Mouse (Mus musculus) G1E (cell line): ENCODE data around the gene Dusp16. TPM values are rescaled to one million over a fixed set of nuclear protein-coding genes. Genes with fewer than 3 reads are reported as not detected.
A peak's percentile ranks its signal among the peaks of the same experiment; 100 is the strongest.

ENCODE experiments used
- ATAC-seq: 2 replicates; pipeline ENCODE4 v1.8.0; 2016; ENCODE audit warnings: mild to moderate bottlenecking; ENCODE audit not compliant: insufficient number of reproducible peaks, poor library complexity, low FRiP score, severe bottlenecking; ENCODE audit errors: extremely low read depth
- DNase-seq: peaks from one replicate; pipeline ENCODE4 v3.0.0; 2012; ENCODE audit warnings: low spot score
- H3K27me3 ChIP-seq: 2 replicates; pipeline ENCODE4 v1.6.1; 2012; ENCODE audit warnings: mild to moderate bottlenecking, low read length, inconsistent platforms; ENCODE audit not compliant: insufficient read depth
- H3K36me3 ChIP-seq: replicated peaks from 2 replicates; pipeline ENCODE3; 2012; ENCODE audit warnings: mild to moderate bottlenecking, inconsistent platforms
- H3K4me1 ChIP-seq: 2 replicates; pipeline ENCODE4 v1.6.1; 2012; ENCODE audit warnings: low read depth, low read length, inconsistent platforms, mixed read lengths; ENCODE audit not compliant: insufficient read depth
- H3K4me3 ChIP-seq: 2 replicates; pipeline ENCODE4 v1.5.1; 2012; ENCODE audit warnings: low read depth, mild to moderate bottlenecking, inconsistent platforms, low read length, moderate library complexity, mixed read lengths
- H3K9me3 ChIP-seq: replicated peaks from 2 replicates; pipeline ENCODE4 v1.6.1; 2012; ENCODE audit warnings: inconsistent platforms
- CTCF ChIP-seq: IDR thresholded peaks from 2 replicates; pipeline ENCODE4 v1.5.1; 2012; ENCODE audit warnings: low read depth, low read length, inconsistent platforms, mixed read lengths
- GATA1 ChIP-seq: IDR thresholded peaks from 2 replicates; pipeline ENCODE4 v1.6.1; 2012; ENCODE audit warnings: borderline replicate concordance, low read length, inconsistent platforms, mixed read lengths
- GATA2 ChIP-seq: IDR thresholded peaks from 2 replicates; pipeline ENCODE4 v1.6.1; 2012; ENCODE audit warnings: low read depth, low read length, inconsistent platforms, borderline replicate concordance
- POLR2AphosphoS5 ChIP-seq: IDR thresholded peaks from 2 replicates; pipeline ENCODE4 v1.6.1; 2012; ENCODE audit warnings: low read depth, low read length, inconsistent platforms; ENCODE audit not compliant: insufficient replicate concordance
- TAL1 ChIP-seq: conservative IDR thresholded peaks from 2 replicates; pipeline ENCODE4 v1.6.1; 2012; ENCODE audit warnings: low read depth, low read length, inconsistent platforms, mixed read lengths
- polyA plus RNA-seq: library from polyadenylated mRNA; stranded (reverse); fragments of >175 nt; gene quantifications from 2 replicates; pipeline ENCODE4 v1.2.3, GENCODE M21; 2012
- total RNA-seq, 2 experiments: library from RNA; stranded (forward) in 1 of 2; stranded (reverse) in 1 of 2; fragments of 200-1000 nt in 1 of 2; fragments of >200 nt in 1 of 2; fragmentation: Nextera tagmentation in 1 of 2; gene quantifications; 2 replicates each; pipeline ENCODE4 v1.2.3; 2014 to 2017

The Dusp16 gene
- total and polyA plus RNA-seq, 3 experiments: 5.2 to 55.5 (median 15.0) TPM

- Histone ChIP-seq H3K27me3 (peaks cover 13% of the 10 kb centered on the region), H3K36me3 (peaks cover 4% of the 10 kb centered on the region), H3K9me3 (no peaks in the 10 kb centered on the region), H3K4me3 (peak within 1 kb of the TSS; percentile 85), H3K4me1 (peaks cover 38% of the 10 kb centered on the region)
- DNase-seq (peak; percentile 94), ATAC-seq (peak; percentile 93)
- no peak for TF ChIP-seq TAL1
- TF ChIP-seq GATA1: no peak
- no peak for TF ChIP-seq POLR2AphosphoS5
- TF ChIP-seq GATA2: no peak
- TF ChIP-seq CTCF: no peak
These were observed 37.6 kb upstream of the Dusp16 start, which contains the start of gene Crebl2 for GRCm38 (mm10) chr6:134829786-134830700. Gene Crebl2, plus strand, starts transcription at chr6:134830154.

- H3K4me3 ChIP-seq: no peak overlapping the region
- peaks cover 25% of the 10 kb centered on the region for H3K27me3 ChIP-seq
- no peaks in the 10 kb centered on the region for H3K36me3 ChIP-seq
- no peak for ATAC-seq
- peaks cover 17% of the 10 kb centered on the region for H3K4me1 ChIP-seq
- H3K9me3 ChIP-seq: no peaks in the 10 kb centered on the region
- no peak for DNase-seq
- no peak for TF ChIP-seq GATA2
- peak; percentile 80 for TF ChIP-seq CTCF
- TF ChIP-seq POLR2AphosphoS5: no peak
- TF ChIP-seq GATA1: no peak
- no peak for TF ChIP-seq TAL1
These were observed 30.4 kb upstream of the Dusp16 start for GRCm38 (mm10) chr6:134822844-134823243.

GRCm38 (mm10) chr6:134820411-134820810 lies 28.0 kb upstream of the Dusp16 start:
- TF ChIP-seq GATA1 (no peak), TAL1 (no peak), GATA2 (no peak), CTCF (no peak), POLR2AphosphoS5 (no peak)

GRCm38 (mm10) chr6:134819741-134820140 lies 27.3 kb upstream of the Dusp16 start:
- Histone ChIP-seq H3K4me1 (peaks cover 11% of the 10 kb centered on the region), H3K27me3 (peaks cover 29% of the 10 kb centered on the region), H3K9me3 (no peaks in the 10 kb centered on the region), H3K4me3 (no peak overlapping the region), H3K36me3 (no peaks in the 10 kb centered on the region)
- DNase-seq (no peak), ATAC-seq (no peak)
- no peak for TF ChIP-seq GATA1
- TF ChIP-seq POLR2AphosphoS5: no peak
- TF ChIP-seq GATA2: no peak
- TF ChIP-seq TAL1: no peak
- no peak for TF ChIP-seq CTCF

More at GRCm38 (mm10) chr6:134820411-134820810, 28.0 kb upstream of the Dusp16 start:
- ATAC-seq: no peak
- peaks cover 34% of the 10 kb centered on the region for H3K27me3 ChIP-seq
- no peaks in the 10 kb centered on the region for H3K9me3 ChIP-seq
- H3K4me1 ChIP-seq: peaks cover 16% of the 10 kb centered on the region
- H3K36me3 ChIP-seq: no peaks in the 10 kb centered on the region
- no peak overlapping the region for H3K4me3 ChIP-seq
- no peak for DNase-seq

- Histone ChIP-seq H3K9me3 (no peaks in the 10 kb centered on the region), H3K36me3 (no peaks in the 10 kb centered on the region), H3K4me3 (no peak overlapping the region), H3K4me1 (peaks cover 2% of the 10 kb centered on the region; the same call in 1 of the 2 replicates), H3K27me3 (peaks cover 34% of the 10 kb centered on the region)
- no peak for TF ChIP-seq POLR2AphosphoS5
- TF ChIP-seq TAL1: no peak
- TF ChIP-seq CTCF: no peak
- no peak for TF ChIP-seq GATA2
- no peak for TF ChIP-seq GATA1
- DNase-seq (no peak), ATAC-seq (no peak)
These were observed 24.9 kb upstream of the Dusp16 start for GRCm38 (mm10) chr6:134817051-134817928.

- Histone ChIP-seq H3K27me3 (peaks cover 25% of the 10 kb centered on the region), H3K4me3 (no peak overlapping the region), H3K9me3 (no peaks in the 10 kb centered on the region), H3K4me1 (no peaks in the 10 kb centered on the region), H3K36me3 (no peaks in the 10 kb centered on the region)
- TF ChIP-seq POLR2AphosphoS5 (no peak), GATA2 (no peak), GATA1 (no peak), CTCF (no peak), TAL1 (no peak)
- ATAC-seq (no peak), DNase-seq (no peak)
These were observed 20.6 kb upstream of the Dusp16 start for GRCm38 (mm10) chr6:134813066-134813465.
